Mouse (Mus musculus): ENCODE measurements at regions not wholly inside any gene's neighbourhood (a gene's known extent, or its start where the extent isn't known, plus 50 kb on each side); places are given as distances from the start of the nearest gene placed in this dataset.

DNA sequence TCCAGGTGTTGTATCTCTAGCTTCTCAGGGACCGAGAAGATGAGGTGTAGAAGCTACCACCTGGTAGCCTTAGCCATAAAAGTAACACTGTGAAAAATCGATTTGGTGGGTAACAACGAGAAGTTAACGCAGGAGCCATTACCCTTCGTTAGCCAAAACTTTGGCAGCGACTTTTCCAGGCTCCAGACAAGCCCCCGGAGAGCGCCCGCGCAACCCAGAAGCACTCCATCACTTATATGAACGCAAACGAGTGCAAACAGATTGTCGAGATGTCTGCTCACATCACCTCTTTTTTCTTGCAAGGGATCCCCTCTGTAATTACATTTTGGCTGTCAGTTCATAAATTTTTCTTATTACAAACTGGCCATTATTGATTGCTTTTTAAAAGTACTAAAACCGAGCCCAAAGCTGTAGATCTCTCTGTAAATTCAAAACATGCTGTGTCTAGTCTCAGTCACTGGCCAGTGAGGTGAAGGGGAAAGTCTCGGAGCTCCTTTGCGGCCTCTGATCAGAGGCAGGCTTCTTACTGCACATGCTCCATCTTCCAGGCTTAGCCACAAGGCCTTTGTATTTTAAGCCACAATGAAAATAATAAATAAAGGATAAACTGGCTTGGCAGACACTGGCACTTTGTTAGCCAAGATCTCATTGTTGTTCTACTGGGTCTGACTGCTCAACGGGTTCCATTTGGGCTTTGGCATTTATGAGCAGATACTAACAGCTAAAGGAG is 627.9 kb downstream of the Sox6 start:
- no peak for TF ChIP-seq CTCF (IDR thresholded peaks at IDR 0.05; ENCODE audit: extremely low read depth, insufficient read depth, insufficient read length, insufficient replicate concordance)
- TF ChIP-seq POLR2A (IDR thresholded peaks at IDR 0.05; ENCODE audit: low read depth, low read length) = no peak
